9 mouse cellular contexts compared by ENCODE assay signal in the genomic region with DNA sequence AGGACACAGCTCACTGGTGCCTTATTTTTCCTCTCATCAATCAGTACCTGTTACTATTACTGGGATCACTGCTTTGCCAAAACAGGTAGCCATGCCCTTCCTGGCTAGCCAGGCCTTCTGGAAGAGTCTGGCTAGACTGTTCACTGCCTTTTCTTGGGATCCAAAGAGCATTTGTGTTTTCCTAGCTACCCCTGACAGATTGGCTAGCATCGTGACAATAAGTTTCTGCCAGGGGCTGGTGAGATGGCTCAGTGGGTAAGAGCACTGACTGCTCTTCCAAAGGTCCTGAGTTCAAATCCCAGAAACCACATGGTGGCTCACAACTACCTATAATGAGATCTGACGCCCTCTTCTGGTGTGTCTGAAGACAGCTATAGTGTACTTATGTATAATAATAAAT. TPM values are rescaled to one million over a fixed set of nuclear protein-coding genes. Genes with fewer than 3 reads are reported as not detected.
"Had no signal": no experiment of that assay in that cellular context is flagged by ENCODE, and none has a peak within 500 bp of the region (broad histone marks: within the 10 kb centered on the region; RNA-seq: fewer than 3 reads in every experiment).

No protein-coding gene starts in this region.

RNA-seq across cellular contexts. Expression of a gene that starts 7.9 kb away (rescaled TPM):
- total RNA-seq: gastrocnemius, adult 18-20 months; gastrocnemius, adult 2 months; gastrocnemius, adult 8-10 months; gastrocnemius, postnatal 25 days; gastrocnemius, postnatal 36 days; heart, adult 18-20 months; heart, adult 2 months; heart, adult 8-10 months had no signal
- polyA plus RNA-seq: heart, adult 2 months had no signal

RNA-seq across cellular contexts. Expression of a gene that starts 36.2 kb away (rescaled TPM):
- polyA plus RNA-seq: erythroblast, embryonic 14.5 days had no signal
